Mouse (Mus musculus) brain, adult 2 months (tissue): ENCODE data around the gene Olfr720.

Experiments
- DNase-seq: peaks from one replicate; pipeline ENCODE4 v3.0.0; 2011; ENCODE audit warnings: low read depth, low spot score

Gene Olfr720

DNA sequence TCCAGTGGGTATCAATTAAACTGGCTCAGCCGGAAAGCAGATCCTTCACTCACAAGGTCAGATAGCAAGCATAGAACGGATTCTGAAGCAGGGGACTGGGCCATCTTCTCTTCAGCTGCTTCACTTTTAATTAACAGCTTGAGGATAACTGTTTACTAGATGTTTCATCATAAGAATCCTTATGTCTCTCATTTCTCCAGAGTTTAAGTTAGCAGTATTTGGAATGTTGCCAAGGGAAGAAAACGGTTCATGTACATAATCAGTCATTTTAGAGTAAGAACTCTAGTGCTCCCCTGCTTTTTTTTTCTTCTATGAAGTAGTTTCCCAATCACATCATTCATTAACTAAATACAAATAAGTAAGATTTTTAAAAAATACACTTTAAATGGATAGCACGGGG is at the start of gene Olfr720:
Olfr720 (minus strand) TSS at position 101 of the 400 bp plus-strand sequence.
- DNase-seq, result no peak
